Mouse (Mus musculus): ENCODE results near the gene Ube2o. TPM values are rescaled to one million over a fixed set of nuclear protein-coding genes. Genes with fewer than 3 reads are reported as not detected.
"Not testable (repeated sequence)": the region's sequence is repeated elsewhere in the genome, so short reads cannot be mapped to it uniquely, and the experiment has no call there.

The Ube2o gene
- total RNA-seq, 2 experiments from 2014 or later, result 23.4 to 25.6 TPM

DNA sequence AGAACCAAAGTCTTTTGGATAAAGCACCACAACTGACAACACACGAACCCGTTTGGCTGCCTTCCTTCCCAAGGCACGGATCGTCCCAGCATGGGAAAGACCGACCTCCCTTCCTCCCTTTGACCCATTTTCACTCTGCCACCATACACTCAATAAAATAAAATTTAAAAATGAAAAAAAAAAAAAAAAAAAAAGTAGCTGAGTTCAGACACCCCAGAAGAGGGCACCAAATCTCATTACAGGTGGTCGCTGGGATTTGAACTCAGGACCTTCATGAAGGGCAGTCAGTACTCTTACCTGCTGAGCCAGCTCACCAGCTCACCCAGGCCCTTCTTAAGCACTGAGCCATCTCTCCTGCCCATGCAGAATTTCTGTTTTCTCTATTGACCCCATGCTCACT lies 82.2 kb downstream of the Ube2o start:
- DNase-seq, result no peak
- intact Hi-C loops (cut with DNase I; ENCODE audit: low total_unique reads), result no loop called here

DNA sequence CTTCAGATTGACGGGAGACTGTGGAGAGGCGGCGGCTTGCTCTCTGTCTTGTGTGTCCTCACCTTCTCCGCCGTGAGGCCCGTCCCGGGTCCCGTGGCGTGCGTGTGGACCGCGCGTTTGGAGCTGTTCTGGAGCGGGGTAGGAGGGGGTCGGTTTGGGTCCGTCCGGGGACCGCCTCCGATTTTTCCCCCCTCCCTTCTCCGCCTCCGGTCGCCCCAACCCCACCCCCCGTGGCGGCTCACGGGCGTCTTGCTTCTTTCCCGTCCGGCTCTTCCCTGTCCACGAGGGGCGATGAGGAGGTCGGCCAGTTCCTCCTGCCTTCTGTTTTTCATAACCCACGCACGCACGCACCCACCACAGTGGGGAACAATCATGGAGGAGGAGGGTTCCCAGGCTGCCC lies 82.7 kb downstream of the Ube2o start:
- intact Hi-C loops (cut with DNase I; ENCODE audit: low total_unique reads), result no loop called here
- no peak for DNase-seq

DNA sequence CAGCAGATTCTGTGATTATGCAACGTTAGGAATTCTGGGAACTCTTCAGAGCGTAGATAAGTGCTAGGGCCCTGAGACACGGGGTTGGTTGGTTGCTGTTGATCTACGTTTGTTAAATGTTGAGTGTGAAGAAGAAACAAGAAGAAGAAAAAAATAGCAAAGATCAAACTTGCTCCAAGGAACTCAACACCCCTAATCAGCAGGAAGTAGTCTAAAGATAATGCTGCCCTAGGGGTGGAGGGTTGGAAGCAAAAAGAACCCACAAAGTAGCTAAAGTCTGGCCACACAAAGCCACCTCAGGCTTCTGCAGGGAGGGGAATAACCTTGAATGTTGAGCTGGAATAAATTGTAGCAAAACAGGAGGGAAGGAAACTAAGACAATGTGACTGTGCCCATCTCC lies 83.9 kb downstream of the Ube2o start:
- intact Hi-C loops (cut with DNase I; ENCODE audit: low total_unique reads), result no loop called here

DNA sequence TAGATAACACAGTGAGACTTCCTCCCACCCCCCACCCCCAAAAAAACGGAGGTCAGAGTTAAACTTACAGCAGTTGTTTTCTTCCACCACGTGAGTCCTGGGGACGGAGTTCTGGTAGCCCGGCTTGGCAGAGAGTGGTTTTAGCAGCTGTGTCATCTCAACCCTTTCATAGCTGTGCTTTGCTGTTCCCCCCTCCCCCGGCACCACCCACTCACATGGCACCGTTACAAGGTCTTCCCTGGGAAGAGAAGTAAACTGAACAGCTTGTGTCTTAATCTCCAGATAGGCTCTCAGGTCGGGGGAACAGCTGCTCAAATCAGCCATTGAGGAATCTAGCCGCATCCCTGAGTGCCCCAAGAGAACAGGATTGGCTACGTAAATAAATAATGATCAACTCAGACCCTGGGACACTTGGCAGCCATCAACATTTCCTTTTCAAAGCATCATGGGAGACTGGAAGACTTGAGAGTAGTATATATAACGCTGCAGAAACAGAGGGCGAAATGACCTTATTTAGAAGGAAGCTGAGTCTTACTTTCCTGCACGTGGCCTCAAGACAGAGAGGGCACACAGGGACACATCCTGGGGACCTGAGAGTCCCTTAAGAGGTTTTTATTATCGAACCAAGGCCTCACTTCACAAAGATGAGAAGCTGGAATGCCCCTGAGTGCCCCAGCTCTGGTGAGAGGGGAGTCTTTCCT lies 86.6 kb downstream of the Ube2o start:
- intact Hi-C loops (cut with DNase I; ENCODE audit: low total_unique reads), result no loop called here
- DNase-seq, result peak; percentile 83

More for the DNA sequence above, 83.9 kb downstream of the Ube2o start:
- DNase-seq, result no peak

DNA sequence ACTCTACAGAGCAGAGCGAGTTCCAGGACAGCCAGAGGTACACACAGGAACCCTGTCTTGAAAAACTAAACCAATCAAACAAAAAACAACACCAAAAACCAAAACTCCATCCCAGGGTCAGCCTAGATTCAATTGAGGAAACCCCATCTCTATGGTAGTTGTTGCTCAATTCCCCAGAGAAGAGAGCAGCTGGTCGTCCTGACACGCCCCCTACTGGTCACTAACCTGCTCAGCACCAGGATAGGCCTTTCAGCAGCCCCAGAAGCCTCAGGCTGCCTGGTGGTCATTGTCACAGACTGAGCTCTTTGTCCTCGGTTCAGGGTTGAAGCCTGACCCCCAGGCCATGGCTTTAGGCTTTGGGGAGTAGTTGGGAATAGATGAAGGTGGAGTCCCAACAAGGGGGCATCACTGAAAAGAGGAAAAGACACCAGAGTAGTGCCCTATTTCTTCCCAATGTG lies 87.4 kb downstream of the Ube2o start, which contains the start of gene Prpsap1:
TSS of gene Prpsap1 (minus strand) at position 408 of the 458 bp plus-strand sequence.
- DNase-seq, result peak; percentile 59
- intact Hi-C loops (cut with DNase I; ENCODE audit: low total_unique reads), result no loop called here

DNA sequence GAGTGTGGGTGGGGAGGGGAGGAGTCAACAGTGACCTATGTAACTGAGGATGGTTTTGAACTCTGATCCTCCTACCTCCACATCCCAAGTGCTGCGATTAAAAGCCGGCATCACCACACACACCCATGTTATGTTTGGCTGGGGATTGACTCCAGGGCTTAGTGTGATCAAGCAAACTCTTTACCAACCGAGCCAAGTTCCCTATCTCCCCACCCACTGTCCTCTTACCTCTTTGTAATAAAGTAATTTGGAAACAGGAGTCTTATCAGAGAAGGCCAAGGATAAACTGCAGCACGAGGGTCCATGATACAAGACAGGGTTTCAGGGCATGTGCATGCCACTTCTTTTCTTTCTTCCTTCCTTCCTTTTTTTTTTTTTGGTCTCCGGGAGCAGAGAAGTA lies 88.1 kb downstream of the Ube2o start:
- intact Hi-C loops (cut with DNase I; ENCODE audit: low total_unique reads), result no loop called here
- no peak for DNase-seq

DNA sequence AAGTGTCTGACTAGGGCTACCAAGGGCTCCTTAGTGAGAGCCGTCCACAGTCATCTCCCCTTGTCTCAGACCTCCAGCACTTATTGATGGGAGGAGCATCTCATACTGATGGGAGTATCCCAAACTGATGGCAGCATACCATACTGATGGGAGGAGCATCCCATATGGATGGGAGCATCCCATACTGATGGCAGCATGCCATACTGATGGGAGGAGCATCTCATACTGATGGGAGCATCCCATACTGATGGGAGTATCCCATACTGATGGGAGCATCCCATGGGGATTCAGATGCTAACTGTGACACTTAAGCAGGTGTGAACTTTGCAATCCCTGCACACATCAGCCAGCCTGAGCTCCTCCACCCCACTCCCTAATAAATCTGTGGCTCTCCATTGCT lies 88.7 kb downstream of the Ube2o start:
- intact Hi-C loops (cut with DNase I; ENCODE audit: low total_unique reads), result not testable (repeated sequence)

DNA sequence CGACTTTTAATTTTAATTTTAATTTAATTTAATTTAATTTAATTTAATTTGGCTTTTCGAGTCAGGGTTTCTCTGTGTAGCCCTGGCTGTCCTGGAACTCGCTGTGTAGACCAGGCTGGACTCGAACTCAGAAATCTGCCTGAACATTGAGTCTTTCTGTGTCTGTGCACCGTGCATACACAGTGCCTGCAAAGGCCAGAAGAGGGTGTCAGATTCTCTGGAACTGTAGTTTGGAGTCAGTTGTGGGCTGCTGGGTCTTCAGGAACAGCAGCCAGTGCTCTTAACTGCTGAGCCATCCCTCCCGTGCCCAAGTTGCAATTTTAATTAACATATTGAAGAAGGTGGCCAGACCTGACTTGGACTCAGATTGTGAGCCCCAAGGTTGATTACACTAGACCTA lies 89.9 kb downstream of the Ube2o start:
- intact Hi-C loops (cut with DNase I; ENCODE audit: low total_unique reads), result no loop called here
- DNase-seq, result no peak

More for the DNA sequence above, 88.7 kb downstream of the Ube2o start:
- DNase-seq, result not testable (repeated sequence)

DNA sequence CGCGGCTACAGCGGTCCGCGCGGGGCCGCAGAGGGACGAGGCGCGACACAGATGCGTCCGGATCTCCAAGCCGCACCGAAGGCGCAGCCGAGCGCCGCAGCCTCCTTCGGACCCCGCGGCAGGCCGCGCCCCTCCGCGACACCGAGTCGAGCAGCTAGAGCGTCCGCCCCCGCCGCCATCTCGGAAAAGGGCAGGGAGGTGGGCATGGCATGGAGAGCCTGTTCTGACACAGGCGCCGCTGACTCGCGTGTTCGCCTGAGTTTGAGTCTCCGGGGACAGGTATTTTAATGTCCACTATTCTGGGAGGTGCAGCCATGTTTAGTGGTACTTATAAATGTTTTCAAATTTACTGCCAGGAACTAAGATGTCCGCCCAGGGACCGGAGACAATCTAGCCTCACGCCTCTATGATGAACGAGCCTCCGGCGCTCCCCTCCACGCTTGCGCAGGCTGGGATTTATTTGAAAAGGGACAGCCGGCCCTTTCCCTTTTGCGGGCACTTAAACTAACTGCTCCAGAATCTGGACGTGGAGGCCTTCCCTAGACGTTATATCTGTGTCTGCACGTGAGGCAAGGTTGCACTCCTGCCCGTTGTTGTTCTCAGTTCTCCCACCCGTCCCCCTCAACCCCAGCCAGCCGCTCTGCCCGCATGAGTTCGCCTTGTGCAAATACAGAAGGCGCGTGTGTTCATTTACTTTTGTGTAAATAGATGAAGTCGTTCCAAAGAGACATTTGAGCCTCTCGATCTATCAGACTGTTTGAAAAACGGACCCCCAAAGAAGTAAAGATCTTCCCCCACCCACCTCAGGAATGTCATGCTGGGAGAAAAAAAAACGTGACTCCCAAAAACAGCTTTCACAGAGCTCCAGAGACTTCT lies 90.8 kb downstream of the Ube2o start:
- intact Hi-C loops (cut with DNase I; ENCODE audit: low total_unique reads), result no loop called here

DNA sequence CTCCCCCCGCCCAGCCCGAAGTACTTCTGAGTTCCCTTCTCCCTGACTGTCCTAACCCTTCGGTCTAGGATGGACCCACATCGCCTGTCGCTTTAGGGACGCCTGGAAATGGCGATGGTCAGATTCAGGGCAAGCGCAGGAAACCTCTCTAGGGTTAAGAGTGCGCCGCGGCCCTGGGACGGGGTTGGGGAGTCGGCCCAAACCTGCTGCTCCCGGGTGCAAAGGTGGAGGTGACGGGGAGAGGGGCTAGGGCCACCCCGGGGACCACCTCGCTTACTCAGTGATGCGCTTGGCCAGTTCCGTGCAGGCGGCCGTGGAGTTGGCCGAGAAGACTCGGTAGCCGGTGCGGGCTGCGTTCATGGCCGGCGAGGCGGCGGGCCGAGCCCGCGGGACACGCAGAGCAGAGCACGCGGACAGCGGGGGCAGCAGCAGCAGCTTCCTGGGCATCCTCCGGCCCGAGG lies 91.4 kb downstream of the Ube2o start:
- DNase-seq, result no peak
- intact Hi-C loops (cut with DNase I; ENCODE audit: low total_unique reads), result no loop called here

More for the DNA sequence above, 90.8 kb downstream of the Ube2o start:
- peak; percentile 90 for DNase-seq

DNA sequence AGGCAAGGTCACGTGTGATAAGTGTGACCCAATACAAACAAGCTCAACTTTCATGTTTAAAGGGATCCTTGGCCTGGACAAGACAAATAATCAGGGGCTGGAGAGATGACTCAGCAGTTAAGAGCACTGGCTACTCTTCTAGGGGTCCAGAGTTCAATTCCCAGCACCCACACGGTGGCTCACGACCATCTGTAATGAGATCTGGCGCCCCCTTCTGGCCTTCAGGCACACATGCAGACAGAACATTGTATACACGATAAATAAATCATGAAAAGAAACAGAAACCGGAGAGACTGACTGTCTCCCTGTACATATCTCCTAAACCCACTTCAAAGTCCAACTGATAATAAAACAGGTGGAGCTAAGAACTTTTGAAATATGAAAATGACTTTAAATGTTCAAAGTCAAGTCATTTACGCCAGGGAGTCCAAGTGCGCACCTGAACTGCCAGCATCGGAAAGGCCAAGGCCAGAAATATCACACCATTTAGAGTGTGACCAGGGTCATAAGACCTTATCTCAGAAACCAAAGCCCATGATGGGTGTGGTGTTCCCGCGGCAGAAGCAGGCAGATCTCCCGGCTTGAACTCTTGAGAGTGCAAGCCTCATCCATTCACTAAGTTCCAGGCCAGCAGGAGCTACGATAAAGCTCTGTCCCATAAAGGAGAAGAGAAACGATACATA lies 92.4 kb downstream of the Ube2o start:
- intact Hi-C loops (cut with DNase I; ENCODE audit: low total_unique reads), result no loop called here
- DNase-seq, result no peak

DNA sequence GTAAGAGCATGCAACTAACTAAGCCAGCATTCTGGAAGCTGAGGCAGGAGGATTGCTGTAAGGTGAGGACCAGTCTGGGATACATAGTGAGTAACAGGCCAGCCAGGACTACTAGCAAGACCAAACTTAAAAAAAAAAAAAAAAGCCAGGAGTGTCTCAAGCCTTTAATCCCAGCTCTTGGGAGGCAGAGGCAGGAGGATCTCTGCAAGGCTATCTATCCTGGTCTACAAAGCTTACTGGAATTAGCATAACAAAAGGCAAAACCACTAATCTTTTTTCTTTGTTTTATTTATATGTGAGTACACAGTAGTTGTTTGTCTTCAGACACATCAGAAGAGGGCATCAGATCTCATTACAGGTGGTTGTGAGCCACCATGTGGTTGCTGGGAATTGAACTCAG lies 93.0 kb downstream of the Ube2o start:
- intact Hi-C loops (cut with DNase I; ENCODE audit: low total_unique reads), result no loop called here
- DNase-seq, result no peak

Other genes with a start within 250 kb of the Ube2o start
- gene Foxj1, start 246.0 kb downstream of the Ube2o start, total RNA-seq (2021), result under 1 TPM; 0.22 to 0.27 TPM
- gene Rnf157, start 168.4 kb downstream of the Ube2o start, total RNA-seq (2021), result 10 to 100 TPM; 38.3 to 48.7 TPM
- 10 to 100 TPM; 42.6 to 58.9 TPM for gene Ubald2, start 147.4 kb downstream of the Ube2o start, total RNA-seq (2021)
- gene Qrich2, start 115.2 kb downstream of the Ube2o start, total RNA-seq (2021), result not detected
- gene Prpsap1, start 87.2 kb downstream of the Ube2o start, total RNA-seq (2021), result 10 to 100 TPM; 22.4 to 24.6 TPM
- 1 to 10 TPM; 1.6 to 2.6 TPM for gene Sphk1, start 50.5 kb downstream of the Ube2o start, total RNA-seq (2021)
- gene Aanat, start 5.0 kb upstream of the Ube2o start, total RNA-seq (2021), result not detected
- 1 to 10 TPM; 5.9 to 9.0 TPM for gene Rhbdf2, start 45.6 kb upstream of the Ube2o start, total RNA-seq (2021)
- under 1 TPM; 0.49 to 0.84 TPM for gene Prcd, start 72.1 kb upstream of the Ube2o start, total RNA-seq (2021)
- 10 to 100 TPM; 16.8 to 22.8 TPM for gene Cygb, start 72.9 kb upstream of the Ube2o start, total RNA-seq (2021)
- gene St6galnac1, start 194.1 kb upstream of the Ube2o start, total RNA-seq (2021), result not detected
- 10 to 100 TPM; 23.1 to 29.6 TPM for gene Mxra7, start 246.6 kb upstream of the Ube2o start, total RNA-seq (2021)